Mouse (Mus musculus) T-helper 2 cell (primary cell): ENCODE results near the gene Defb22.

Source experiments
- in situ Hi-C: fragments of 300-600 bp; cut with MboI, MseI; formaldehyde crosslinking; loops from one replicate; pipeline ENCODE4 v1.15.1; 2025; ENCODE audit warnings: high pct_unique_total_duplicates

The Defb22 gene

GRCm38 (mm10) chr2:152490038-152490437 is at the start of gene Defb22:
Gene Defb22 (minus strand): TSS chr2:152490138.
- in situ Hi-C loops = no loop called here

GRCm38 (mm10) chr2:152517981-152518380 is 28.0 kb upstream of the Defb22 start, which contains the start of gene Defb28:
Gene Defb28 (plus strand): TSS chr2:152518255.
- in situ Hi-C loops = no loop called here

GRCm38 (mm10) chr2:152516084-152516483 is 26.1 kb upstream of the Defb22 start:
- in situ Hi-C loops = no loop called here

- in situ Hi-C loops = no loop called here
Measured at GRCm38 (mm10) chr2:152511592-152511991, 21.7 kb upstream of the Defb22 start, which contains the start of gene Defb26. Gene Defb26 (minus strand): TSS chr2:152511692.

- in situ Hi-C loops = no loop called here
Measured at GRCm38 (mm10) chr2:152503950-152504349, 14.0 kb upstream of the Defb22 start.

- in situ Hi-C loops = no loop called here
Measured at GRCm38 (mm10) chr2:152500863-152501229, 10.9 kb upstream of the Defb22 start.

- in situ Hi-C loops = no loop called here
Measured at GRCm38 (mm10) chr2:152500204-152500862, 10.4 kb upstream of the Defb22 start.

- in situ Hi-C loops = no loop called here
Measured at GRCm38 (mm10) chr2:152498020-152498419, 8.1 kb upstream of the Defb22 start.

GRCm38 (mm10) chr2:152493151-152493550 is 3.2 kb upstream of the Defb22 start:
- in situ Hi-C loops = no loop called here

- in situ Hi-C loops = no loop called here
Measured at GRCm38 (mm10) chr2:152487024-152487423, 2.9 kb downstream of the Defb22 start.

GRCm38 (mm10) chr2:152481726-152482125 is 8.2 kb downstream of the Defb22 start:
- in situ Hi-C loops = no loop called here

GRCm38 (mm10) chr2:152480881-152481280 is 9.1 kb downstream of the Defb22 start:
- in situ Hi-C loops = no loop called here

- in situ Hi-C loops = no loop called here
Measured at GRCm38 (mm10) chr2:152476763-152477162, 13.2 kb downstream of the Defb22 start, which contains the start of gene Defb20. Gene Defb20 (plus strand): TSS chr2:152477063.

- in situ Hi-C loops = no loop called here
Measured at GRCm38 (mm10) chr2:152472434-152472833, 17.5 kb downstream of the Defb22 start.

- in situ Hi-C loops = no loop called here
Measured at GRCm38 (mm10) chr2:152470973-152471372, 19.0 kb downstream of the Defb22 start.

- in situ Hi-C loops = no loop called here
Measured at GRCm38 (mm10) chr2:152464570-152465150, 25.3 kb downstream of the Defb22 start, which contains the start of gene Defb23. Gene Defb23 (minus strand): TSS chr2:152464620.

- in situ Hi-C loops = no loop called here
Measured at GRCm38 (mm10) chr2:152459241-152459640, 30.7 kb downstream of the Defb22 start.

GRCm38 (mm10) chr2:152452101-152452781 is 37.7 kb downstream of the Defb22 start:
- in situ Hi-C loops = no loop called here

- in situ Hi-C loops = no loop called here
Measured at GRCm38 (mm10) chr2:152450241-152450640, 39.7 kb downstream of the Defb22 start.

GRCm38 (mm10) chr2:152447461-152447860 is 42.5 kb downstream of the Defb22 start:
- in situ Hi-C loops = no loop called here

- in situ Hi-C loops = no loop called here
Measured at GRCm38 (mm10) chr2:152446642-152447041, 43.3 kb downstream of the Defb22 start.

GRCm38 (mm10) chr2:152443281-152443680 is 46.7 kb downstream of the Defb22 start:
- in situ Hi-C loops = no loop called here

GRCm38 (mm10) chr2:152442322-152442721 is 47.6 kb downstream of the Defb22 start:
- in situ Hi-C loops = no loop called here
